Mouse (Mus musculus) layer of hippocampus, adult 9-11 months (tissue): Measurements from ENCODE around the gene Fam102b.

Experiments used
- DNase-seq: peaks from one replicate; pipeline ENCODE4 v3.0.0; 2022

Fam102b gene

DNA sequence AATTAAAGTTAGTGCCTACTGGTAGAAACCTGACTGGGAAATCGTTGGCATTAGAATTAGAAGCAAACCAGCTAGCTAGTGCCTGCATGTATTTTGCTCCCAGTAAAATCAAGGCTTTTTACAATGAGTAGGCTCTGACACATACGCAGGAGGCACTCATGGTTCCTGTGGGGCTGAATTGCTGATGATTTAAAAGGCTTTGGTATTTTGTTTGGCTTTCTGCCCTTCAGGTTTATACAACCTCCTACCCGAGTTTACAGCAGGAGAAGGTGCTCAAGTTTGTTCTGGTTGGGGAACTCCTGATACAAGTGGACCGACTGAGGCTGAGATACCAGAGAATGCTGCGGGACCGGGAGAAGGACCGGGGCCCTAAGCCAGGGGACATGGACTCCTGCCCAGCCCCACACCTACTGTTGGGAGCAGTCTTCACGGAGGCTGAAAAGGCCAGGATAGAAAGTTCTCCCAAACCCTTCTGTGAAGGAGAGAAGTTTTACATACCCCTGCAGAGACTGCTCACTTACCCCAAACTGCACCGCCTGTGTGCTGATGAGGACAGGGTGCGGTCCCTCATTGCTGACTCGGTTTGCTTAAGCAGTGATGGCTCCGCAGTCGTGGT, 67.6 kb downstream of the Fam102b start:
- no peak for DNase-seq

DNA sequence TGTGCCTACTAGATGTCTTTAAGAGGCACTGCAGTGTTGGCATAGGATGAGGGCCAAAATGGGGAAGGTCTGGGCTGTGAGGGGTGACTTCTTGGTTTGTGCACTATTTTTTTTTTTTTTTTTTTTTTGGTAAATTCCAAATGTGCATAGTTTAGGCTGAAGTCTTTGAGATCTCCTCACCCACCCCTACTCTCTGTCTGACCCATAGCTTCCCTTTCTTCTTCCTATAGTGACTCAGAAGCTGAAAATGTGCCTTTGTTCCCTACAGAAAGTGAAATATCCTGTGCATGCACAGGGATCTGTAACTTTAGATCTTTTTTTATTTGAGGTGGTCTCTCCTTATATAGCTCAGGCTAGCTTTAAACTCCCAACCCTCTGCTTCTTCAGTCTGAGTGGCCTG, 69.4 kb downstream of the Fam102b start:
- DNase-seq, result no peak

DNA sequence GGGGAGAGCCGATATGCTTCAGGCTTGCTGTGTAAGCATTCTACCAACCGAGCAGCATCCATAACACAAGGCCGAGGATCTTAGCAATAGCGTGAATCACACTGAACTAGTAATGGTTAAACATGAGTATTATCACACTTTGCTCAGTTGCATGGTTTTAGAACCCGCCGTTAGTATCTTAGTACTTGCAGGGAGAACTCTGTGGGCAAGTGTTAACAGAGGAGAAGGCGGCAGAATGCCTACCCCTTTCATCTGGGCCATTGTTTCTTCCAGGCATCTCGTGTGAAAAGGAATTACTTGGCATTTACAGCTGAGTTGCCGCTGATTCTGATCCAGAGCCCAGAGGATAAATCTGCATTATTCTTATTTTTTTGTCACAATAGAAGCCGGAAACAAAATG, 86.4 kb downstream of the Fam102b start:
- no peak for DNase-seq

DNA sequence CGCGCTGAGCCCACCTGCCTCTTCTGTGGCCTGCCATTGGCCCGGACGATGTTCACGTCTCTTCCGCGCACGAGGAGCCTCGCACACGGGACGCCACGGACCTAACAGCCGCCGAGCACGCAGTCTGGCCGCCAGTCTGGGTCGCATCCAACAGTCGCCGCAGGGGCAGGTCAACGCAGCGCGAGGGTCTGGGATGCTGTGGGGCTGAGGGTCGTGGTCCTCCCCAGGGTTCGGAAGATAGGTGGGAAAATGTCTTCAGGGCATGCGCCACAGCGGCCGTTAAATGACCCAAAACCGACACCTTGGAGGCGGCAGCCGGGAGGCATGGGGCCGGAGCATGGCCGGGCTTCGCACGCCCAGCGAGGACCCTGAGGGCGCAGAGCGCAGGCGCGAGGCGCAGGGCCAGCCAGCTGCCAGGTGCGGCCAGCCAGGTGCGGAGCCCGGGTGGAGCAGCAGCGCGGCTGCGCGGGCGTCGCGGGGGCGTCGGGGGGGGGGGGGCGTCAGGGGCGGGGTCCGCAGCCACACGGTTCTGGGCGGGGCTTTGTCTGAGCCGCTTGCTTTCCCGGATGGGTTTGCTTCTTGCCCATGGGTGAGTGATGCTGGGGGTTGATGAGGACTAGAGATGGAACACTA, 87.3 kb downstream of the Fam102b start, which contains the start of gene Gm9857:
TSS of gene Gm9857 (minus strand) at position 445 of the 633 bp plus-strand sequence.
- no peak for DNase-seq

DNA sequence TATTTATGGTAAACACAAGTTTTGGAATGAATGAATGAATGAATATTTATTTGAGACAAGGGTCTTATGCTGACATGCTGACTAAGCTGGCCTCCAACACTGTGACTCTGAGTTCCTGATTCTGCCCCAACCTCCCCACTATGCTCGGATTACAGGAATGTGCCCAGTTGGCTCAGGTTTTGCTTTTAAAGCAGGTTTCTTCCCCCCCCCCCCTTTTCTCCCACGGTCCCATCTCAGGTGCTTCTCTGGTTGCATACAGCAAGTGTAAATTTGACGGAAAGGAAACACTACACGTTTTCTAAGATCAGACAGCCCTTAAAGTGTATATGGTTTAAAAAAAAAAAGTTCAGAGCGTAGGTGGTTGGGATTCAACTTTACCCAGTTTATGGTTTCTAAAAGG, 87.8 kb downstream of the Fam102b start, which contains the start of gene Henmt1:
TSS of gene Henmt1 (plus strand) at position 301 of the 400 bp plus-strand sequence.
- no peak for DNase-seq

DNA sequence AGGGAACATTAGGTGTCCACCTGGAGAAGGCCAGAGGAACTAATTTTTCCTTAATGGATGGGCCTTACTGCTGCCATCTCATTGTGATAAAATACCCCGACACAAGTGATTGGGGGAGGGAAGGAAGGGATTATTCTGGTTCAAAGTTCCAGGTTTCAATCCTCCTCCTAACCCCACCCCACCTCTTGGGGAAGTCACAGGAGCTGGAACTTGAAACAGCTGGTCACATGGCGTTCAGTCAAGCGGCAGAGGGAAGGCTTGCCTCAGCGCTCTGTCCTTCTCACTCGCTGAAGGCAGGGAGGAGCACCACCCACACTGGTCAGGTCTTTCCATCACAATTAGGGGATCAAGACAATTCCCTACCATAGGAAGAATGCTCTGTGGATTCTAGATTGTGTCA, 88.7 kb downstream of the Fam102b start:
- DNase-seq, result no peak

DNA sequence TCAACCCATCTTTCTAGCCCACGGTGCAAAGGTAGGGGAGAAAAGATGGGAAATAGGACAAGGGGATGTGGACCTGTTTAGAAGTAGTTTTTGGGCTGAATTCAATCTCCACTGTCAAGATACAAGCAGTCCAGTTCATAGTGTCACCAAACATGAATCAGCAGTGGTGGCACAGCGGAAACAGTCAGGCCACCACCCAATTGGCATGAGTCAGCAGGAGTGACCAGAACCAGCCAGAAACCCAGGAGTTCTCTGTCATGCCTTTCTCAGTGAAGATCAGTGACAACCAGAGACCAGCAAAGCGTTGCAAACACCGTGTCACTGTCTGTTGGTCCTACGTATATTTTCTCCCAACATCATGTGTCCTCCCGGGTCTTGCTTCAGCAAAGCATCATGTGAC, 93.8 kb downstream of the Fam102b start:
- DNase-seq, result no peak

DNA sequence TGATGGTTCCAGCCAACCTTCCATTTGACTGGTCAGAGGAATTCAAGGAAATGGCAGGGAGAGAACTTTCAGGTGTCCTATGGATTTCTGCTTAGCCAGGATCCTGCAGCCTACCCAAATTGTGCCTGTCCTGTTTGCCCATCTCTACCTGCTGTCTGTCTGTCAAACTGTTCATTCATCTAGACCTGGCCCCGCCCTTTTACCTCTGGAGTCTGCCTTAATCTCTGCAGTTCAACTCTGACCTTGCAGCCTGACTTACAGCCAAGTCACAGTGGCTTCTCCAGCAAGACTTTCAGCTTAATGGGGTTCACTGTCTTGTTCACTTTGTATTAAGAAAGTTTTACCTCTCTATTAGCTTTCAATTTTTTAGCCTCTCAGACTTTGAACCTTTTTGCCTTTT, 101.1 kb downstream of the Fam102b start:
- no peak for DNase-seq

DNA sequence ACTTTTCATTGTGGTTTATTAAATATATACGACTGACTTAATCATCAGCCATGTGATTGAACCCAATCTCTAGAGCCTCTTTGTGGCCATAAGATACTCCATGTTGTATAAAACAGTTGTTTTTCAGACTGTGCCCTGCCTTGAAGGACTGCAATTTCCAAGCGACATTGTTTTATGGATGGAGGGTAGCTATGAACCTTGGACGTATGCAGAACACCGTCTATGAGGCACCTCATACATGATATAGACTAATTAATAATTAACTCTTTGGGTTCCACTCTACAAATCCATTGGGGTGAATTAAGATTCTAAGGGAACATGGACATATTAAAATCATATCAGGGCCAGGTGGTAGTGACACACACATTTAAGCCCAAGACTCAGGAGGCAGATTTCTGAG, 101.7 kb downstream of the Fam102b start:
- DNase-seq, result no peak

DNA sequence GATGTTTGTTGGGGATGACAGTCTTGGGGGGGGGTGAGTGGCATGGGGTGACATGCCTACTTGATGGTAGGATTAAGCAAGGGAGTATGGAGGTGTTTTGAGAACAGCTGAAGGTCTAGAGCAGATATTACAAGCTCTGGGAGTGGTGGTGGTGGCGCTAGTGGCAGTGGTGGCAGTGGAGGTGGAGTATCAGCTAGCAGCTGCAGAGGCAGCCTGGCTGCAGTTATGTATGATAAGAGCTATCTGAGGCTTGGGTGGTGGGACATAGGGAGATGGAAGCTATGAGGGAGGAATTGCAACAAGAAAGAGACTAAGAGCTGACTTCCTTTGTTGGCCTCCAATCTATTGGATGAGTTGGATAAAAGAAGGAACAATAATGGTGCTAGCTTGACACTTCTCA, 105.6 kb downstream of the Fam102b start:
- DNase-seq, result no peak
